ENCODE assay signal across 25 mouse cellular contexts in genomic region chr2:78530535-78530934, GRCm38 (mm10).
DNase-seq lines count a peak whose midpoint lies in the region; ATAC-seq and TF ChIP-seq lines count a peak whose summit lies in the region.
"Had no signal": no experiment of that assay in that cellular context is flagged by ENCODE, and none has a peak within 500 bp of the region (broad histone marks: within the 10 kb centered on the region; RNA-seq: fewer than 3 reads in every experiment).

No protein-coding gene starts in this region.

- WGBS in liver, embryonic 11.5 days = 28% methylated on average over 2 of the region's 2 CpGs
- WGBS in liver, embryonic 14.5 days (ENCODE audit: insufficient replicate concordance) = 11% methylated on average over 2 of the region's 2 CpGs

- peak; percentile 19; the same call in 1 of the 2 replicates for TF ChIP-seq EP300 in liver, embryonic 14.5 days (IDR thresholded peaks at IDR 0.05; ENCODE audit: low read depth)

- intact Hi-C loops in heart, postnatal 10 days (cut with DNase I) = no loop called here
- intact Hi-C loops in left cerebral cortex, postnatal 14 days (cut with DNase I) = no loop called here

- H3K4me3 ChIP-seq in liver, embryonic 11.5 days (ENCODE audit: low read depth, low read length) = no peak overlapping the region
- no peak overlapping the region for H3K4me3 ChIP-seq in liver, embryonic 14.5 days (ENCODE audit: insufficient read depth in 1 of 2, low read depth in 2 of 2, low read length in 2 of 2)
- H3K4me3 ChIP-seq: embryonic facial prominence, embryonic 12.5 days; embryonic facial prominence, embryonic 15.5 days; gastrocnemius, adult 2 months; heart, embryonic 12.5 days; heart, embryonic 15.5 days had no signal

- peak; percentile 13 for DNase-seq in adrenal gland, postnatal 14 days
- DNase-seq in adrenal gland, adult 8-10 months = no peak
- DNase-seq in liver, embryonic 11.5 days (ENCODE audit: low spot score) = no peak
- DNase-seq in liver, embryonic 14.5 days (ENCODE audit: low read depth in 3 of 3, low spot score in 3 of 3) = peak in 1 of 3 experiments; percentile 5
- DNase-seq in heart, postnatal 10 days = no peak
- DNase-seq in kidney, adult 18-20 months = no peak
- no peak for DNase-seq in left cerebral cortex, postnatal 14 days (ENCODE audit: low spot score in 2 of 2)
- DNase-seq: adrenal gland, adult 2 months; cerebellum, adult 18-20 months; cerebellum, adult 9-10 months; cerebellum, postnatal 14 days; forebrain, postnatal 0 days; gastrocnemius, adult 2 months; gastrocnemius, postnatal 14 days; heart, adult 18-20 months; heart, postnatal 14 days; heart, postnatal 4 days had no signal

- no peaks in the 10 kb centered on the region for H3K36me3 ChIP-seq in liver, embryonic 11.5 days (ENCODE audit: control insufficient read depth, insufficient read depth, low read length)
- no peaks in the 10 kb centered on the region for H3K36me3 ChIP-seq in liver, embryonic 14.5 days (replicated peaks; ENCODE audit: control insufficient read depth, insufficient read depth, low read depth)
- H3K36me3 ChIP-seq: embryonic facial prominence, embryonic 12.5 days; embryonic facial prominence, embryonic 15.5 days; heart, embryonic 12.5 days; heart, embryonic 15.5 days had no signal

- no peaks in the 10 kb centered on the region for H3K4me1 ChIP-seq in liver, embryonic 11.5 days (replicated peaks; ENCODE audit: control insufficient read depth, insufficient read depth, low read length)
- no peaks in the 10 kb centered on the region for H3K4me1 ChIP-seq in liver, embryonic 14.5 days (replicated peaks; ENCODE audit: control insufficient read depth in 2 of 2, insufficient read depth in 2 of 2, low read length in 1 of 2)
- H3K4me1 ChIP-seq: embryonic facial prominence, embryonic 12.5 days; embryonic facial prominence, embryonic 15.5 days; heart, embryonic 15.5 days had no signal

- H3K9me3 ChIP-seq in liver, embryonic 11.5 days (ENCODE audit: control insufficient read depth, low read length) = no peaks in the 10 kb centered on the region
- H3K9me3 ChIP-seq in liver, embryonic 14.5 days (ENCODE audit: control insufficient read depth, low read length) = no peaks in the 10 kb centered on the region
- H3K9me3 ChIP-seq: embryonic facial prominence, embryonic 12.5 days; embryonic facial prominence, embryonic 15.5 days; heart, embryonic 12.5 days; heart, embryonic 15.5 days had no signal

- no peak for TF ChIP-seq CTCF in liver, embryonic 14.5 days (IDR thresholded peaks at IDR 0.05; ENCODE audit: low read depth)

- no peak overlapping the region for H3K27ac ChIP-seq in liver, embryonic 11.5 days (ENCODE audit: low read depth, low read length)
- no peak overlapping the region for H3K27ac ChIP-seq in liver, embryonic 14.5 days
- H3K27ac ChIP-seq: embryonic facial prominence, embryonic 12.5 days; embryonic facial prominence, embryonic 15.5 days; gastrocnemius, adult 2 months; heart, embryonic 15.5 days; hindbrain, embryonic 14.5 days; hindbrain, postnatal 0 days had no signal

- H3K9ac ChIP-seq in liver, embryonic 11.5 days (ENCODE audit: low read depth, low read length) = no peak overlapping the region
- no peak overlapping the region for H3K9ac ChIP-seq in liver, embryonic 14.5 days (replicated peaks)
- H3K9ac ChIP-seq: embryonic facial prominence, embryonic 12.5 days; embryonic facial prominence, embryonic 15.5 days; forebrain, postnatal 0 days; heart, embryonic 12.5 days; heart, embryonic 15.5 days; hindbrain, embryonic 14.5 days had no signal

- H3K27me3 ChIP-seq in liver, embryonic 11.5 days (replicated peaks; ENCODE audit: control insufficient read depth, insufficient read depth, low read length) = no peaks in the 10 kb centered on the region
- no peaks in the 10 kb centered on the region for H3K27me3 ChIP-seq in liver, embryonic 14.5 days (ENCODE audit: control insufficient read depth, insufficient read depth, low read length)
- H3K27me3 ChIP-seq: embryonic facial prominence, embryonic 12.5 days; embryonic facial prominence, embryonic 15.5 days; heart, embryonic 12.5 days; heart, embryonic 15.5 days had no signal

- ATAC-seq in liver, embryonic 11.5 days (replicated peaks; ENCODE audit: low FRiP score) = peak; percentile 81
- ATAC-seq in liver, embryonic 14.5 days (ENCODE audit: insufficient read depth) = 0 out of 2 replicates have a peak, but pooled peaks have one; percentile 43
- peak; percentile 74 for ATAC-seq in megakaryocyte-erythroid progenitor cell, adult 5-6 weeks (replicated peaks; ENCODE audit: low FRiP score, low TSS enrichment, poor library complexity, severe bottlenecking)
- ATAC-seq: forebrain, embryonic 14.5 days; forebrain, postnatal 0 days; hindbrain, postnatal 0 days had no signal

- H3K4me2 ChIP-seq in liver, embryonic 11.5 days = no peak overlapping the region
- H3K4me2 ChIP-seq in liver, embryonic 14.5 days (ENCODE audit: low read depth) = no peak overlapping the region
- H3K4me2 ChIP-seq: embryonic facial prominence, embryonic 12.5 days; embryonic facial prominence, embryonic 15.5 days; heart, embryonic 12.5 days; heart, embryonic 15.5 days; hindbrain, embryonic 14.5 days had no signal
